Mouse (Mus musculus): ENCODE data around the gene Rhoq.

The Rhoq gene

GRCm38 (mm10) chr17:86962297-86962893 lies 487 bp upstream of the Rhoq start:
- peak; percentile 70 to 86 for DNase-seq (ENCODE audit: low spot score in 2 of 2)

- no peak for DNase-seq (ENCODE audit: low spot score in 2 of 2)
Observed at GRCm38 (mm10) chr17:86963586-86963902, 662 bp downstream of the Rhoq start.

GRCm38 (mm10) chr17:86964041-86964440 lies 1.2 kb downstream of the Rhoq start:
- DNase-seq (ENCODE audit: low spot score in 2 of 2): no peak

- DNase-seq (ENCODE audit: low spot score in 2 of 2): peak; percentile 42 to 79
Observed at GRCm38 (mm10) chr17:86964502-86964901, 1.6 kb downstream of the Rhoq start.

DNA sequence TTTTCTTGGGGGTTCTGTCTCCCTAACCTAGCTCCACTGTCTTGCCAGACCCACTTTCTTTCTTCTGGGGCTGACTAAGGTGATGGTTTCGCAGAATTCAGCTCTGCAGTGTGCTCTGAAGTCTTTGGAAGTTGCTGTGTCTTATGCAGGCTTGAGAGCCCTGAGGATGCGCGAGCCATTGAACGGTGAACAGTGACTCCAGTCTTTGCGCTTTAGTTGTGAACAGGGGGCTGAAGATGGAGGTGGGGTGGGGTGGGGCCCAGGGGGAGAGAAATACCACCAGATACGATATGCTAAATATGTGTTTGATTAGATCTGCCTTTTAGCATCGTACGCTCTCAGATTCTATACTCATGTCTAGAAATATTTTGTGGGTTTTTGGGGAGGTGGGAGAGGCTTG lies 2.2 kb downstream of the Rhoq start:
- DNase-seq (ENCODE audit: low spot score in 2 of 2): no peak

- DNase-seq (ENCODE audit: low spot score in 2 of 2): no peak
Observed at GRCm38 (mm10) chr17:86966040-86966439, 3.2 kb downstream of the Rhoq start.

DNA sequence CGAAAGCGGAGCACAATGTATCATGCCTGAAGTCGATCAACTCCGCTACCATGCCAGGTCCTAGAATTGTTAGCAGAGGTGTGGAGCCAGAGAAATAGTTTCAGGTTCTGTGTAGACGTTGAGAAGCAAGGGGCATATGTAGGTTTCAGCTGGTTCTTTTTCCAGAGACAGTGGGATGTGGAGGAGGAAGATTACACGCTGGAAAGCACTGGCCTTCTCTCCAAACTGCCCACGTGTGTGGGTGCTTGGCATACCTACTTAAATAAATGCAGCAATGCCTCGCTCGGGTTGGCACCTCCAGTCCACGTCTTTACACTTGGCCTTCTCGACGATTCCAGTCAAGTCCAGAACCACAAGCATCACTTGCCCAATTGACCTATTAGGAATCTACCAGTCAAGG lies 4.2 kb downstream of the Rhoq start:
- no peak for DNase-seq (ENCODE audit: low spot score in 2 of 2)

- no peak for DNase-seq (ENCODE audit: low spot score in 2 of 2)
Observed at GRCm38 (mm10) chr17:86967536-86968525, 4.9 kb downstream of the Rhoq start.

GRCm38 (mm10) chr17:86968581-86968980 lies 5.7 kb downstream of the Rhoq start:
- no peak for DNase-seq (ENCODE audit: low spot score in 2 of 2)

DNA sequence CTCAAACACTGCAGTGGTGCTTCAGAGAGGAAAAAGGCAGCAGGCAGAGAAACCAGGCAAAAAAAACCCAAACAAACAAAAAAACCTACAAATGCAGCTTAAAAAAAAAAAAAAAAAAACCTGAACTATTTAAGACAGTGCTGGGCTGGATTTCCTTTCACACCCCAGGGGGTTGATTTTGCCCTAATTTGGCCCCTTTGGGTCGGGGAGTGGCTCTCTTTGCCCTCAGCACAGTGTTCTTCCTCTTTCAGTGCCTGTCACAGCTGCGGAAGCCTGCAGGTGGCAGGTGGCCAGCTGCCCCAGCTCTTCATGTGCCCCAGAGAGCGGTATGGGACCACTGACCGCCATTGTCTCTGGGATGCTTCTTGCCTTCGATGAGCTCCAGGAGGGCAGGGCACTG lies 6.7 kb downstream of the Rhoq start:
- DNase-seq (ENCODE audit: low spot score in 2 of 2): no peak

- DNase-seq (ENCODE audit: low spot score in 2 of 2): no peak
Observed at GRCm38 (mm10) chr17:86970026-86970750, 7.3 kb downstream of the Rhoq start.

DNA sequence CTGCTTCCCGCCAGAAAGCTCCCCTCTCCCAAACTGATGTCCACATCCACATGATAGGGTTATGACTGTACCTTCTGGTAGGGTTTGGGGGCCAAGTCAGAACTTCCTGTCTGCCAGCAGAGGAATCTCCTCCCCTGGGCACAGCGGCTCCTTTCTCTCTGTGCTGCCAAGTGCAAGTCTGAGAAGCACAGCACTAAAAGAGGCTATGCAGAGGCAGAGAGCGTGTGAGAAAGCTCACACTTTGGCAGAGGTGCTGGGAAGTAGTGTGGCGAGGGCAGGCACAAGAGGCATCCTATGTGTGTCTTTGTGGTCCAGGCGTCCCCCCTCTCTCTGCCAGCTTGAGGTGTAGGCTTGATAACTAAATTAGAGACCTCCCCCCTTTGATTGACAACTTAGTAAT lies 8.2 kb downstream of the Rhoq start:
- DNase-seq (ENCODE audit: low spot score in 2 of 2): no peak

DNA sequence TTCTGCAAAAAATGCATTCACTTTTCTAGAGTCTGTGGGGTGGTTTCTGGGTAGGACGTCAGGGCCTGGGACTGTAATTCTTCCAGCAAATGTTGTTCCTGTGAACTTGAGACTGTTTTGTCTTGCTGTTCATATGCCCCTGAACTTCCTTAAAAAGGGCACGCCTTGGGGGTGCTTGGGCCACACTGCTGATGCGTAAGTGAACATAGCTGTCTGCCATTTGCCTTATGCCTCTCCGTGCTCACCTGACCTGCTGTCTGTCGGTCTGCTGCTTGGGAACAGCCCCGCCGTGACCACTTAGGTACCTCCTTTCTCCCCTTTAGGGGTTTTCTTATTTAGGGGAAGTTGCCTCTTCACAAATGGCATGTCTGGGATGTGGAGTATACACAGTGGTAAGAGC lies 9.0 kb downstream of the Rhoq start:
- no peak for DNase-seq (ENCODE audit: low spot score in 2 of 2)

DNA sequence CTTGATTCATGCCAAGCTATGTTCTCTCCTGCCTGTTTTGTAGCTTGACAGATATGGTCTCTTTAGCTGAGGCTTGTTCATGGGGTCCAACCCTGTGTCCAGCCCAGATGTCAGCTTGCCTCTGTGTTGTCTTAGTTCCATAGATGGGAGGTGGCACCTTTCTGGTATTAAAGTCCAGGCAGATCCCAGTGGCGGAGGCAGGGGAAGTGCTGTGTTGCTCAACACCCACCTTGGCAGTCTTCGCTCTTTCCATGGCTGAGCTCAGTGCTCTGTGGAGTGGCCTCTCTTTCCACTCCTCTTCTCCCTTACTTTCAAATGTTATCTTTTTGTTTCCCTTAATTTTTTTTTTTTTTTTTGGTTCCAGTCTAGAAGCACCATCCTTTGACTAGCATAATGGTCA lies 10.2 kb downstream of the Rhoq start:
- no peak for DNase-seq (ENCODE audit: low spot score in 2 of 2)

- no peak for DNase-seq (ENCODE audit: low spot score in 2 of 2)
Observed at GRCm38 (mm10) chr17:86976387-86976786, 13.5 kb downstream of the Rhoq start.

- DNase-seq (ENCODE audit: low spot score in 2 of 2): no peak
Observed at GRCm38 (mm10) chr17:86978496-86978895, 15.6 kb downstream of the Rhoq start.

- DNase-seq (ENCODE audit: low spot score in 2 of 2): no peak
Observed at GRCm38 (mm10) chr17:86981205-86981604, 18.3 kb downstream of the Rhoq start.

DNA sequence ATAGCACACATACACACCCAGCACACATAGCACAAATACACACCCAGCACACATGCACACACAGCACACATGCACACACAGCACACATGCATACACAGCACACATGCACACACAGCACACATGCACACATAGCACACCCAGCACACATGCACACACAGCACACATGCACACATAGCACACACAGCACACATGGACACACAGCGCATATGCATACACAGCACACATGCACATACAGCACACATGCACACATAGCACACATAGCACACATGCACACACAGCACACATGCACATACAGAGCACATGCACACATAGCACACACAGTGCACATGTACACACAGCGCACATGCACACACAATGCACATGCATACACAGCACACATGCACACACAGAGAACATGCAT lies 18.8 kb downstream of the Rhoq start:
- DNase-seq (ENCODE audit: low spot score in 2 of 2): no peak

GRCm38 (mm10) chr17:86982497-86982896 lies 19.6 kb downstream of the Rhoq start:
- DNase-seq (ENCODE audit: low spot score in 2 of 2): peak in 1 of 2 experiments; percentile 44

DNA sequence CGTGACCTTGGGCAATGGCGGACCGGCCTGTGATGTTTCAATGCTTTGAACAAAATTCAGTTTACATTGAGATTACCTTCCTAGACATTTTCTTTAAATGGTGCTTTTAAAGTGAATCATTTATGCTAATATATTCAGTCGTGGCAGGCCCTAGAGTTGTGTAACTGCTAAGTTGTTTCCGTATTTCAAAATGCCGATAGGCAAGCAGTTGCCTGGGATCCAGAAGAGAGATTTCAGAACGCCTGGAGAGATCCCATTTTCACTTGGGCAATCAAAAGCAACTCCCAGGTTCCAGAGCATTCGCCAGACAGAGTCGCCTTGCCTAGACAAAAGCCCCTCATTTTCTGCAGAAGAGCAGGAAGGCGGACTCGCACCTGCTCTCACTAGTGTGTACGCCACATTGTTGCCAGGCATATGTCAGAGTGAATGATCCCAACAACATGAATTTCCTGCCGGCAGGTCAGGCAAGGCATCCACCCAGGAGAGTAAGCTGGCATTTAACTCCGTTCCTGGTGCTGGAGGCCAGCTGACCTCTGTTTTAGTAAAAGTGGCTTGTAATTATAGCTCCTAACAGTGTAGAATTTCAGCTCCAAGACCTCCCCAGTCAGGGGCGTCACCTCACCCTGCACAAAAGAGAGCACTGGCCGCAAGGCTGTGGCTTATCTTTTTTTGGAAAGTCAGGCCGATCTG lies 23.7 kb downstream of the Rhoq start:
- no peak for DNase-seq (ENCODE audit: low spot score in 2 of 2)

GRCm38 (mm10) chr17:86988161-86988560 lies 25.3 kb downstream of the Rhoq start:
- no peak for DNase-seq (ENCODE audit: low spot score in 2 of 2)

DNA sequence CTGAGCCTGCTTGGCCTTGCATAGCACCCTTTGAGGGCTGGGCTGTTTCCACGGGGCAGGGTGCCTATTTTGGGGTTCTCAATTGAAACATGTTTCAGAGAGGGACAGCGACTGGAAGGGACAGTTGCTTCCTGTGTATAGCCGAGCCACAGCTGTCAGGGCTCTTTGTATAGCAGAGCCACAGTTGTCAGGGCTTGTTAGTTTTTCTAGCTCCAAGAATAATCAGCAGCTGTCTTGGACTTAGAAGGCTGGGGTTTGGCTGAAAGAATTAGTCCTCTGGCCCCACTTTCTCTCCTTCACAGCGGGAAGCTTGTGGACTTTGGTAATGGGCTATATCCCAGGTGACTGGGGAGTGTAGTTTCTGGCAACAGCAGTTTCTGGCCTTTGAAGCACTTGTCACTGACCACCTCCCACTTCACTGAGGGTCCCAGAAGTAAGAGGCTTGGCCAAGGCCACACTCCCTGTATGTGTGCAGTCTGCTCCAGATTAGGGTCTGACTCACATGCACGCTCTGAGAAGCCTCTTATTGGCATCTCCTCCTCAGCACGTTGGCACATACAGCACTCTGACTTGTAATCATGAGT lies 25.8 kb downstream of the Rhoq start:
- no peak for DNase-seq (ENCODE audit: low spot score in 2 of 2)

All from urinary bladder, postnatal 36 days (tissue).